Mouse (Mus musculus) liver, embryonic 16.5 days (tissue): ENCODE measurements around the gene Pdlim7. TPM values are rescaled to one million over a fixed set of nuclear protein-coding genes. Genes with fewer than 3 reads are reported as not detected.

Source experiments
- ATAC-seq: fragments of 200-750 bp; cut with Nextera tagmentation; 2 replicates; pipeline ENCODE4 v1.8.0; 2017; ENCODE audit warnings: low read depth, mild to moderate bottlenecking, moderate number of reproducible peaks, moderate library complexity
- H3K27ac ChIP-seq: fragments of 300-500 bp; sonication (generic); 2 replicates; pipeline ENCODE4 v1.5.1; 2014; ENCODE audit warnings: mild to moderate bottlenecking, low read length
- H3K27me3 ChIP-seq: fragments of 300-500 bp; sonication (generic); 2 replicates; pipeline ENCODE4 v1.6.1; 2014; ENCODE audit warnings: low read depth, low read length, mixed read lengths; ENCODE audit not compliant: control insufficient read depth, insufficient read depth
- H3K36me3 ChIP-seq: fragments of 300-500 bp; sonication (generic); 2 replicates; pipeline ENCODE4 v1.6.1; 2014; ENCODE audit warnings: mild to moderate bottlenecking; ENCODE audit not compliant: control insufficient read depth, insufficient read depth
- H3K4me1 ChIP-seq: fragments of 300-500 bp; sonication (generic); 2 replicates; pipeline ENCODE4 v1.6.1; 2014; ENCODE audit warnings: low read depth, low read length, mixed read lengths; ENCODE audit not compliant: control insufficient read depth
- H3K4me2 ChIP-seq: fragments of 300-500 bp; sonication (generic); 2 replicates; pipeline ENCODE4 v1.6.1; 2014; ENCODE audit warnings: low read depth, low read length, mixed read lengths
- H3K4me3 ChIP-seq: fragments of 300-500 bp; sonication (generic); 2 replicates; pipeline ENCODE4 v1.5.1; 2014; ENCODE audit warnings: low read depth, mild to moderate bottlenecking, low read length
- H3K9ac ChIP-seq: fragments of 300-500 bp; sonication (generic); 2 replicates; pipeline ENCODE4 v1.6.1; 2014; ENCODE audit warnings: low read depth, low read length
- H3K9me3 ChIP-seq: fragments of 300-500 bp; sonication (generic); replicated peaks from 2 replicates; pipeline ENCODE4 v1.6.1; 2016; ENCODE audit warnings: low read length; ENCODE audit not compliant: control insufficient read depth
- WGBS: fragments of 180-500 bp; shearing (Covaris S2); extraction: QIAGEN DNeasy Blood & Tissue Kit; methylation state at CpG from one replicate; pipeline ENCODE4 v1.1.7; 2014; ENCODE audit not compliant: insufficient replicate concordance; 5-methylcytosine and 5-hydroxymethylcytosine counted together
- polyA plus RNA-seq: library from polyadenylated mRNA; unstranded; fragments of >200 nt; fragmentation: Nextera tagmentation; extraction: Ambion mirVana; gene quantifications from 2 replicates; pipeline ENCODE4 v1.2.1, GENCODE M21; 2015

Gene Pdlim7
- polyA plus RNA-seq, 1 experiment from 2014 or later: 27.9 TPM

DNA sequence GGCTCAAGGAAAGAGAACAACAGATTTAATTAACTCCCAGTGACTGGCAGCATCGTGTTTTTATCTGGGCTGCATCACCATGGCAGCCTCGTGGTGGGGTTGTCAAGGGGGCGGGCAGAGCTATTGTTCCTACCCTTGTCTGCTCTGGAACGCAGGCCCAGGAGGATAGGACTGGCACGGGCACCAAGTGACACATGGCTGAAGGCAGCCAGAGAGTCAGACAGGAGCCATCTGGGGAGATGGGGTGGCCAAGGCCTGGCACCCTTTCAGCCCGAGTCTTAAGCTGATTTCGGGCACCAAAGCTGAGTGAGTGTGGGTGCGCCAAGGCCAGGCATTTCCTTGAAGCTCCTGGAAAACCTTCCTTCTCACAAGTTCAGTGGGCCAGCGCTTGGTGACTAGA lies 43.1 kb downstream of the Pdlim7 start:
- Histone ChIP-seq H3K4me3 (no peak overlapping the region), H3K4me2 (no peak overlapping the region), H3K36me3 (no peaks in the 10 kb centered on the region), H3K9me3 (no peaks in the 10 kb centered on the region), H3K27me3 (peaks cover 76% of the 10 kb centered on the region), H3K9ac (no peak overlapping the region), H3K27ac (no peak overlapping the region), H3K4me1 (peaks cover 16% of the 10 kb centered on the region)
- WGBS: 62% methylated on average over 9 of the region's 9 CpGs
- ATAC-seq: no peak

- Histone ChIP-seq H3K4me1 (peaks cover 27% of the 10 kb centered on the region), H3K36me3 (no peaks in the 10 kb centered on the region), H3K9me3 (no peaks in the 10 kb centered on the region), H3K27ac (no peak overlapping the region), H3K4me2 (no peak overlapping the region), H3K27me3 (peaks cover 78% of the 10 kb centered on the region), H3K4me3 (no peak overlapping the region), H3K9ac (no peak overlapping the region)
- 42% methylated on average over 13 of the region's 13 CpGs for WGBS
- ATAC-seq: no peak
These were observed 44.5 kb downstream of the Pdlim7 start for GRCm38 (mm10) chr13:55468851-55469560.

DNA sequence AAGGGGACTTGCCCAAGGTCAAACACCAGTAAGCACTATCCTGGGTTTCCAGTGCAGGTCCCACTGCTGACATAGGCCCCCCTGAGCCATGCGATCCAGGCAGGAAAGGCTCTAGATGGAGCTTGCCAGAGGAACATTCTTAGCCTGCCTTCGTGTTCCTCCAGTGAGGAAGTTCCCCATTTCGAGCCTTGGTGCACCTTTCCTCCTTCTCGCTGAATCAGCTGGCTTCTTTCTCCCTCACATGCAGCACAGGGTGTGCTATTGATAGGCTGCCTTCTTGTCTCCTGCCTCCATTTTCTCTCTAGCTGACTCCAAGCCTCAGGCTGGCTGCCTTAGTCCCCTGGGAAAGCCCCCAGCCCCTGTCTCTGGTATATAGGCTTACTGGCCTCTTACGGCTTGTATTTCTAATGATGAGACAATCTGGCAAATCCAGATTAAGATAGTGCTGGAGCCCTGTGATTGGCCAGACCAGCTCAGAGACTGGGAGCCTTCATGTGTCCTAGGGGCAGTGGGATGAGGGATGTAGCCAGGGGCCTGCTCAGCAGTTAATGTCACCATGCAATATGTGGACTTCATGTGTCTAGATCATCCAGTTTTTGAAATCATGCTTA lies 47.5 kb downstream of the Pdlim7 start:
- no peaks in the 10 kb centered on the region for H3K36me3 ChIP-seq
- H3K27ac ChIP-seq: no peak overlapping the region
- H3K9me3 ChIP-seq: no peaks in the 10 kb centered on the region
- 30% methylated on average over 5 of the region's 5 CpGs for WGBS
- no peak overlapping the region for H3K4me3 ChIP-seq
- H3K27me3 ChIP-seq: peaks cover 57% of the 10 kb centered on the region
- no peak for ATAC-seq
- no peak overlapping the region for H3K4me2 ChIP-seq
- H3K4me1 ChIP-seq: peaks cover 16% of the 10 kb centered on the region
- no peak overlapping the region for H3K9ac ChIP-seq

DNA sequence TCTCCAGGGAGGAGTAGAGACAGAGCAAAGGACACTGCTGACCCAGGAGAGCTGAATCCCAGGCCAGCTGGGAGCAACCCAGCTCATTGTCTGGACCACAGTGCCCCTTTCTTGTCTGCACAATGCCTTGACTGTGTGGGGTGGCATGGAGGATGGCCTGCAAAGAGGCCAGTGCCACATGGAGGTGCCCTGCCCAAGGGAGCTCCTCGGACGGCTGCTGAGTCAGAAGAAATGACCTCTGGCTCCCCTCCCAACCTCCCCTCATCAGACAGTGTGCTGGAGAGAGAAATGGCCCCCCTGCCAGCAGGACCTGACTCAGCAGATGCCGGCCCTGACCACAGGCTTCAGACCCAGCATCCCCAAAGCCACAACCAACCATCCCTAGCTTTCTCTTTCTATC lies 48.3 kb downstream of the Pdlim7 start:
- WGBS: 0% methylated on average over 3 of the region's 3 CpGs
- Histone ChIP-seq H3K4me2 (no peak overlapping the region), H3K4me1 (peaks cover 16% of the 10 kb centered on the region), H3K9ac (no peak overlapping the region), H3K27me3 (peaks cover 49% of the 10 kb centered on the region), H3K4me3 (no peak overlapping the region), H3K27ac (no peak overlapping the region), H3K9me3 (no peaks in the 10 kb centered on the region), H3K36me3 (peaks cover under 1% of the 10 kb centered on the region; the same call in 1 of the 2 replicates)
- no peak for ATAC-seq

GRCm38 (mm10) chr13:55464027-55464884 lies 49.2 kb downstream of the Pdlim7 start, which contains the start of gene Prr7:
Gene Prr7 (plus strand): TSS chr13:55464267.
- no peaks in the 10 kb centered on the region for H3K9me3 ChIP-seq
- peaks cover 9% of the 10 kb centered on the region for H3K36me3 ChIP-seq
- peak within 1 kb of the TSS; percentile 72 for H3K4me2 ChIP-seq
- WGBS: under 1% methylated on average over 76 of the region's 84 CpGs
- H3K27me3 ChIP-seq: peaks cover 41% of the 10 kb centered on the region
- H3K4me3 ChIP-seq: peak within 1 kb of the TSS; percentile 56
- ATAC-seq: peak; percentile 37
- peak within 1 kb of the TSS; percentile 32; the same call in 1 of the 2 replicates for H3K9ac ChIP-seq
- H3K27ac ChIP-seq: no peak within 1 kb of the TSS
- peaks cover 16% of the 10 kb centered on the region for H3K4me1 ChIP-seq

DNA sequence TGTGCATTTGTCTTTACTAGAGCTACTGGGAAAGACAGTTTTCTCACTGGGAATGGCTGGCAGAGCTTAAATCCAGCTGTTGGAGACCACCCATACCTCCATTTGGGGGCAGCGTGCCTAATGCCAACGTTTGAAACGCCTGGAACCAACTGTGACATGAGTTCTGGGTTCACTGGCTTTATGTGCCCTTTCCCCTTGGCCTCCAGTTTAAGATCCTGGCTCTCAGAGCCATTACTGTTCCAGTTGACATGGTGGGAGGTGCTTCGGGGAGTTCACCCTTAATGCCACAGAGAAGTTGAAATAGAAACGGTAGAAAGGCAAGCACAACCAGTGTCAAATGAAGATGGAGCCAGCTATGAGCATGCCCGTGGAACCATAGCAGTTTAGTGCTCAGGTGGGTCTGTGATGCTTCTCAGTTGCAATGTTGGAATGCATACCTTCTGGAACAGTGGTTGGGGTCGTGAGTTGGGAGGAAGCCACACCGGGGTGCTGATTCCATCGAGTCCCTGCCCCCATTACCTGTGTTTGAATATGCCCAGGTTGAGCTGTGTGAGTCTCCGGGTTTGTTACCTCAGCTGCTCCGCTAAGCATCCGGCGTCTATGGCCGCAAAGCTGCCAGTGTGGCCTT lies 50.0 kb downstream of the Pdlim7 start:
- peaks cover 16% of the 10 kb centered on the region for H3K4me1 ChIP-seq
- peak overlapping the region; percentile 72 for H3K4me2 ChIP-seq
- peak overlapping the region; percentile 56 for H3K4me3 ChIP-seq
- 12% methylated on average over 14 of the region's 14 CpGs for WGBS
- no peaks in the 10 kb centered on the region for H3K9me3 ChIP-seq
- no peak overlapping the region for H3K9ac ChIP-seq
- H3K27me3 ChIP-seq: peaks cover 36% of the 10 kb centered on the region
- H3K27ac ChIP-seq: no peak overlapping the region
- no peak for ATAC-seq
- H3K36me3 ChIP-seq: peaks cover 14% of the 10 kb centered on the region

GRCm38 (mm10) chr13:55462965-55463364 lies 50.5 kb downstream of the Pdlim7 start:
- Histone ChIP-seq H3K4me2 (no peak overlapping the region), H3K4me3 (no peak overlapping the region), H3K27me3 (peaks cover 35% of the 10 kb centered on the region), H3K9me3 (no peaks in the 10 kb centered on the region), H3K27ac (no peak overlapping the region), H3K9ac (no peak overlapping the region), H3K36me3 (peaks cover 17% of the 10 kb centered on the region), H3K4me1 (peaks cover 16% of the 10 kb centered on the region)
- WGBS: 38% methylated on average over 2 of the region's 2 CpGs
- no peak for ATAC-seq

GRCm38 (mm10) chr13:55451785-55452549 lies 61.5 kb downstream of the Pdlim7 start:
- H3K27me3 ChIP-seq: no peaks in the 10 kb centered on the region
- no peak overlapping the region for H3K4me2 ChIP-seq
- H3K9me3 ChIP-seq: no peaks in the 10 kb centered on the region
- no peak overlapping the region for H3K9ac ChIP-seq
- H3K4me3 ChIP-seq: no peak overlapping the region
- H3K27ac ChIP-seq: no peak overlapping the region
- H3K4me1 ChIP-seq: peaks cover 31% of the 10 kb centered on the region
- ATAC-seq: no peak
- WGBS: 90% methylated on average over 16 of the region's 16 CpGs
- H3K36me3 ChIP-seq: peaks cover 43% of the 10 kb centered on the region
